Mouse (Mus musculus) ES-Bruce4 (cell line): ENCODE results near the gene Galnt3.

ENCODE experiments used
- CTCF ChIP-seq: IDR thresholded peaks from one replicate; pipeline ENCODE4 v1.8.1; 2011; ENCODE audit warnings: low read depth, low read length
- POLR2A ChIP-seq: IDR thresholded peaks from one replicate; pipeline ENCODE4 v1.8.1; 2011; ENCODE audit warnings: low read length; ENCODE audit not compliant: insufficient read depth

GRCm38 (mm10) chr2:66080731-66081130, 44.1 kb downstream of the Galnt3 start:
- TF ChIP-seq POLR2A (no peak), CTCF (no peak)
